Mouse (Mus musculus) A20 (cell line): ENCODE results near the gene Capn2.

Experiments
- DNase-seq: peaks from one replicate; pipeline ENCODE4 v3.0.0-alpha.2; 2011; ENCODE audit warnings: low read depth, low spot score

The Capn2 gene

GRCm38 (mm10) chr1:182502491-182503050 lies 14.8 kb downstream of the Capn2 start:
- DNase-seq, result no peak

DNA sequence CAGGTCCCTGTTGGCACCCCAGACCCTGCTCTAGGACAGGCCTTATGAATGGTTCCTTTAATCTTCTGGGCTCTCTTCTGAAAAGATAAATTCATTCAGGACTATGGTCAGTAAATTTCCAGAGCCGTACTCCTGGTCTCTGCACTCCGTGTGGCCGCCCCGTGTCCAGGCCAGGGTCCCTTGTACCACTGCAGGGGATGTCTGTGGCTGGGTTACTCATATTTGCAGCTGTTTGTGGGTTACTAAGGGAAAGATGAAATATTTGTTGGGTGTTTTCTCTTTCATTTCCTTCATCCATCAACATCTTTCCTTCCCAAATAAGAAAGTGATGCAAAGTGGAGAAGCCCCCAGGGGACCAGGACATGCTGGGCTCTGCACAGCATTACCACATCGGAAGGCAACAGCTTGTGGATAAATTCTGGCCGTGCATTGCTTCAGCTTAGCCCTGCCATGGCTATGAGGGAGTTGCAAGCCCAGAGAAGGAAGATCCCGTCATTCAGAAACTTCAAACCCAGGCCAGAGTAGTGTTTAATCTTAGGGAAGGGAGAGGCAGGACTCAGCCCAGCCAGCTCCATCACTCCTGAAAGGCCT lies 15.5 kb downstream of the Capn2 start:
- no peak for DNase-seq

DNA sequence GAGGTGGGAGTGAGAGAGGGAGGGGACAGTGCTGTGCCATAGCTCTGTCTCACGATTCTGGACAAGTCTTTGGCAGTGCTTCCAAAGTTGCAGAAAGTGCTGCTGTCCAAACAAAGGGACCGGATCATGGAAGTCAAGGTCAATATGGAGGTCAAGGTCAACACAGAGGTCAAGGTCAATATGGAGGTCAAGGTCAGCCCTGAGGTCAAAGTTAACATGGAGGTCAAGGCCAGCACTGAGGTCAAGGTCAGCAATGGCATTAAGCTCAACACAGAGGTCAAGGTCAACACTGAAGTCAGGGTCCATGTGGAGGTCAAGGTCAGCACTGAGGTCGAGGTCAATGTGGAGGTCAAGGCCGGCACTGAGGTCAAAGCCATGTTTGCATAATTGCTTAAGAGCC lies 16.6 kb downstream of the Capn2 start:
- no peak for DNase-seq

GRCm38 (mm10) chr1:182500224-182500623 lies 17.2 kb downstream of the Capn2 start:
- no peak for DNase-seq

- no peak for DNase-seq
Measured at GRCm38 (mm10) chr1:182499443-182500089, 17.8 kb downstream of the Capn2 start.

DNA sequence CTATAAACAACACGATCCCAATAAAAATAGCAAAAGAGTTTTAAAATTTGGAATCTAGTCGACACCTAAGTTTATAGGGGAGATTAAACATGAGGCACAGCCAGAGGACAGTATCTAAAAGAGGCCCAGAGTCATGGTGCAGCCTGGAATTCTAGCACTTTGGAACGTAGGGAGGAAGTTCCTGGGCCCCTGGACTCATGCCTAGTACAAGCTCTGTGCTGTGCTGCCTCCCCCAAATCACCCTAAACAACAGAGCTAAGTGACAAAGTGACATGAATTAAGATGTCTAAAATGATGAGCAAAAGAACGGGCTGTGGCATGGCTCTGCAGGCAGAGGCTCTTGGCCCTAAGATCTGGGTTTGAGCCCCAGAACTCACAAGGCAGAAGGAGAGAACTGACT lies 19.7 kb downstream of the Capn2 start:
- DNase-seq, result no peak

GRCm38 (mm10) chr1:182496685-182497084 lies 20.7 kb downstream of the Capn2 start:
- no peak for DNase-seq

DNA sequence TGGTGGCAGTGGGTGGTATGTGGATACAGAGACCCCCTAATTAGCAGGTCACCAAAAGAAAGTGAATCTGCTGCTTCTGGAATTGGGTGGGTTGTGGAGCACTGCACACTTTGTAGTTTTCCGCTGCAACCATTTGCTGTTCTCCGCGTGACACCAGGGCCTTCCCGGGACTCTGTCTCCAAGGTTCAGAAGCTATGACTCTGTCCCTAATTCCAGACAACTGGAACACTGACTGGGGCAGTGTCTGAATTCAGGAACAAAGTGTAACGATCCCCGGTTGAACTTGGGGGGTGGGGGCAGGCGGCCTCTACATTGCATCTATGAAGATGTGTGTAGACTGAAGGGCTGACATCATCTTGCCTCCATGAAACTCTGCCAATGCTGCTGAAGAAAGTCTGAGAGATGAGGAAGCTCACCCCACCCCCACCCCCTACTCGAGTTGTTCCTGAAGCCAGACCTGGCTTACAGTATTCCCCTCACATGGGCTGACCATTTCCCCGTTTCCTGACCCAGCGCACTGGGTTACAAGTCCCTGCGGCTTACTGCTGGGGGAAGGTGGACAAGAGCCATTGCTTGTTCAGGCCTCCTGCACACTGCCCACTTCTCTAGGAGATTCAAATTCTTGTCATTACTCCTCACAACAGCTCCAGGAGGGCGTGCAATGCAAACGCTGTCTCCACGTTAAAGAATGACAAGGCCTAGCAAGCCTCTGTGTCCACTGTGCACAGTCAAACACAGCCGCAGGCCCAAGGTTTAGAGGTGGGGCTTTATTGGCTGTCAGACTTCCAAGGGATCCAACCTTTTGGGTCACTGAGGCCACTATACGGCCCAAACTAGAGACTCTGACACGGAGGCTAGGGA lies 22.9 kb downstream of the Capn2 start:
- DNase-seq, result no peak

GRCm38 (mm10) chr1:182491839-182492238 lies 25.6 kb downstream of the Capn2 start:
- no peak for DNase-seq

DNA sequence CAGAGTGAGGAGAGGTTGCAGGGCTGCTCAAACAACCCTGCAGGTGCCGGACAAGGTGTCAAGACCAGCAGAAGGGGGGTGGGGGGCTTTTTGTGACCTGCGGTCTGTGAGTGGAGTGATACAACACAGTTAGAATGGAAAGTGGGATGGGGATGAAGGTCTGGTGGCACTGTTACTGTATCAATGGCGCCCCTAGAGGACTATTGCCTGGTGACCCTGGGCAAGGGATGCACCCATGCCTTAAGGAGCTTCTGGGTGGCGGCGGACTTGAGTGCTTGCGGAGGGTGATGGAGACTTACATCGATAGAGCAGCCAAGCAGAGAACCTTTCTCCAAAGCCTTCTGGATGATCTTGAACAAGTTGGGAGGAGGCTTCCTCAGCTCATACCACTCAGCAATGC lies 26.8 kb downstream of the Capn2 start:
- DNase-seq, result peak; percentile 41

DNA sequence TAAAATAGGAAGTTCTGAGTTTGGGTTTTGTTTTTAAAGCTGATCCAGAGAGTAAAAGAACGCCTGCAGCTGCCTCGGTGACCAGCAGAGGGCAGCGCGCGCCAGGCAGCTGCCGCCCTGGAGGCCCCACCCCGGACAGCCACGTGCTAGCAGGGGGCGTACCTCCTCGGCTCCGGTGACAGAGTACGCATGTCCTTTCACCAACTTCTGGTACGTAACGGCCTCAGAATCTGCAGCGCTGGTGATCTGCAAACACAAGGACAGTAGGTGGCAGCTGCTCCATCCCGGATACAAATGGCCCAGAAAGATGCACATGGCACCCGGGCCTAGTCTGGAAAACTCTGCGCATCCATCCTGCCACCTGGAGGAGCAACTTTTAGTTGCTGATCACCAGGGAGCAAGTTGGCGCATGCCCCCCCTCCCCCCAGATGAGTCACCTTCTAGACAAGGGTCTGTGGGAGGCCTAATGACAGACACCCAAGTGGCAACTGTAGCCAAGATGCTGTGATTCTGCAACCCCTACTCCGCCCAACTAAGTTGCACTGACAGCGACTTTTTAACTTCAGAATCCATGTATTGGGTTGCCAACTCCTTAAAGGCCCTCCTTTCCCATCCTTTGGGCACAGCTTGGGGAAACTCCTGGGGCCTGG lies 27.5 kb downstream of the Capn2 start:
- DNase-seq, result peak; percentile 94

DNA sequence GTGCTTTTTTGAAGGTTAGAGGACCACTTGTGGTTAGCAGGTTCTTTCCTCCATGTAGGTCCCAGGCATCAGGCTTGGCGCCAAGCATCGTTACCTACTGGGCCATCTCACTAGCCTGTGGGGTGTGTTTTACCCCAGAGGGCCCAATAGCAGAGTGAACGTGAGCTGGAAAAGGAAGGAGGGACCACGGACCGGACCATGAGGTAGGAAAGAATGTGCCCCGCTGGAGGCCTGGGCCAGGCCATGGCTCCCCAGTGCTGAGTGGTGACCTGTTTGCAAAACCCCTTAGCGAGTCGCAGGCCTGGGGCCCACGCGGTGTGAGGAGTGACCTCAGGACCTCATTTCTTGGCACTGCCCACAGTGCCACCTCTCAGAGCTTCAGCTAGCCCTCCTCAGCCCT lies 28.9 kb downstream of the Capn2 start:
- DNase-seq, result no peak

DNA sequence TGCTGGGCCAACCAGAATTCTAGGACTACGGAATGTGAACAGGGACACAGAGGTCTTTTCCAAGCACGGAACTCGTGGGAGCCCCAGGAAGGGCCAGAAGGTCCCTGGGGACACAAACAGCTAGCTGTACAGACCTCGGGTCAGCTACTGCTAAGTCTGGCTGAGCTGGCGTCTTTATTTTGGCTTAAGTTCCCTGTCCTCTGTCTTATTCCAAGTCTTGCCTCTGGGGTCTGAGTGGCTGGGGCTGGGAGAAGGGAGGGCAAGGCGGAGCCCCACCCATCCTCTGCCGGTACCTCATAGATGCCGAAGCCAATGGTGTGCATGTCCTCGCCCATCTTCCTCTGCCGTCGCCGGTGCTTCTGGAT lies 33.5 kb downstream of the Capn2 start:
- no peak for DNase-seq

DNA sequence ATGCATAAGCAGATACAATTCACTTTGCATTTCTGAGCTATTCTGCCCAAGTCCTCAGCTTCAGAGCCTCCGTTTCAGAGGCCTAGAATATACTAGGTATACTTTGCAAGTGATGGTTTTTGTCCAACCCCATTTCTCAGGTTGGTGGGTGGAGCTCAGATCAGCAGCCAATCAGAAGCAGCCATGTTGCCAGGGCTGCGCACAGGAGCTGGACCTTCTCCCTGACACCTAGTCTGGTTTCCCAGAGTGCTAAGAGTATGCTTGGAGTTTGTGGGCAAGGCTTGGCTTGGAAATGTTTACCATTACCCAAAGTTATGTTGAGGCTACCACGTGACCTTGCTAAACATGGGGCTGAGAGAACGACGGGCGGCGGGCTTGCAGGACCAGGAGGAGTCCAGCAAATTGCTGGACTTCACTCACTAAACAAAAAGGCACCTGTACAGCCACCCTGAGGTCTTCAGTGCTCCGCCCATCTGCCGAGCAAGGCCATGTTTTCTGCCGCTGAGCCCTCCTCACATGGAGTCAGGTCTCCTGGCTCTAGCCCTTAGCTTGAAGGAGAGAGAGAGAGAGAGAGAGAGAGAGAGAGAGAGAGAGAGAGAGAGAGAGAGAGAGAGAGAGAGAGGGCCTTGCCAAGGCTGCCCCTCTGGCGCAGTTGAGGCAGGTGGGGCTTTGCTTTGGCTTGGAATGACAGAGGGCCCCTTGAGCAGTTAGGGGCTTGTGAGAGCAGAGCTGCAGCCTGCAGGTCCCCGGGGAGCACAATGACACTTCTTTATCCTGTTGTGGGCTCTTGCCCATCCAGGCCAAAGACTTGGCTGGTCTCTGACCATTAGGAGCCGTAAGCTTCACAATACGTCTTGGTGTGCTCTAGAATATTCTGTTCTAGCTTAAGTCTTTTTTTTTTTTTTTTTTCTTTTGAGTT lies 34.2 kb downstream of the Capn2 start:
- DNase-seq, result no peak

DNA sequence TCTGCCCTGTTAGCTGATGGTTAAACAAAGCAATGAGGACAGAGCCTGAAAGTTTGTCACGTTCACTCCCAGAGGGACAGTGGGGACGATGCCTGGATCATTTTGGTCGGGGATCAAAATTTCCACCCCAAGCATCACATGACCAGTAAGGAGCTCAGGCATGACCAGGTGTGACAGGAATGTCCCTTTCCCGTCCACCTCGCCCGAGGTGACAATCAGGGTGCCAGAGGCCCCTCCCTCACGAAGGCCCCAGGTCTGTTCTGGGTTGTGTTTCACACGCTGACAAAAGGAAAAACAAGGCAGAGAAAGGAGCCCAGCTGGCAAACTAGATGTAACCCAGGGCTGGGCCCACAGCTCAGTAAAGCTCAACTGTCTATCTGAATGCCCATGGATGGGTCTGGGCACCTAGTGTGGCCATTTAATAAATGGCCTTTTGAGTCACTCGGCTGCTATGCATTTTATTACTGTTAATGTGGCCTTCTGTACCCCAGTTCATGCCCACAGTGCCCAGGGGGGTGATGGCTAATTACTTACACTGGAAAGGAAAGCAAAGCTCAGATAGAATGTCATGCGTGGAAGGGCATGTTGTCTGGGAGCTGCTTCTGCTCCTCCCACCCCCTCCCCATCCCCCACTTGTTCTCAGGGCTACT lies 35.6 kb downstream of the Capn2 start:
- DNase-seq, result no peak

DNA sequence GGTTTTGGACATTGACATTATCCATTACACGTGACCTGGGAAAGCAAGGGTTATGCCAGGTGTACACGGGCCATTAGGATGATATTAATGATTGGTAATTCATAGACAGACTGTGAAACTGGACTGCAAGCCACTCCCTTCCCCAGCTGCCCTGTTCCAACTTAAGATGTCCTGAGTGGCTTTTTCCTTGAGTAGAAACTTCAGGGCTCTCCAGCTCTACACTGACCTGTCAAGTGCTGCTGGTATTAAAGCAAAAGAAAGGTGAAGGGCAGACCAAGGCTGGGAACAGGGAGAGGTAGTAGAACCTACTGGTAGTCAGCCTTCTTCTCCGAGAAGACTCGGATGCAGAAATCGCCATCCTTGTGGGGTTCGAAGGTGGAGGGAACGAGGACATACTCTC lies 36.3 kb downstream of the Capn2 start:
- no peak for DNase-seq

DNA sequence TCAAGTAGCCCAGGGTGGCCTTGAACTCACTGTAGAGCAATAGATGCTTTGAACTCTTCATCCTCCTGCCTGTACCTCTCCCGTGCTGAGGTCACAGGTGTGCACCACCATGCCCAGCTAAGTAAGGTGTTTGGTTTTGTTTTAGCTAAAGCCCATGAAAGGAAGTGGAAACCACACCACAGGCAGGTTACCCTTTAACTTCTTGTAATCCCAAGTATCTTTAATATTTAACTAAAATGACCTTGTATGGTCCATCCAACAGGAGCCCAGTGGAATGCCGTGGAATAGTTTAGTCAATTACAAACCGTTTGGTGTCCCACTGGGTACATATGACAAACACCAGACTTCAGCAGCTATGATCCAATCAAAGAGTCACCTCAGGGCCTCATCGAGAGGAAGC lies 38.5 kb downstream of the Capn2 start:
- no peak for DNase-seq

GRCm38 (mm10) chr1:182475005-182475796 lies 42.2 kb downstream of the Capn2 start:
- DNase-seq, result peak; percentile 33

DNA sequence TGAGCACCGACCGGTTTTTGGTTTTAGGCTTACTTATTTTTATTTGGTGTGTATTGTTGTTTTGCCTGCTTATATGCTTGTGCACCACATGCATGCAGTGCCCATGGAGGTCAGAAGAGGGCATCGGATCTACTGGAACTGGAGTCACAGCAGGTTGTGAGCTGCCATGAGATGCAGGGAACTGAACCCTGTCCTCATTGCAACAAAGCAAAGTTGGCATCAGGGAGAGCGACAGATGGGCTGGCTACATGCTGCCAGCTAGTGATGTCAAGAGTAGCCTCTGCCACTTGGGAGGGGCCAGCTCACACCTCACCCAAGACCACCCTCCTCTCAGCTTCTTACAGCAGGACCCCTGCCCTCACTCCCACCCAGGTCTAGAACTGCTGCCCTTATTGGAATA lies 51.4 kb downstream of the Capn2 start:
- DNase-seq, result peak; percentile 25

- peak; percentile 19 for DNase-seq
Measured at GRCm38 (mm10) chr1:182465309-182465708, 52.1 kb downstream of the Capn2 start.
